Mouse (Mus musculus): ENCODE measurements around the gene Shank3. TPM values are rescaled to one million over a fixed set of nuclear protein-coding genes. Genes with fewer than 3 reads are reported as not detected.
A peak's percentile ranks its signal among the peaks of the same experiment; 100 is the strongest.

Gene Shank3
- polyA plus RNA-seq, 1 experiment from 2014 or later: 2.4 TPM

DNA sequence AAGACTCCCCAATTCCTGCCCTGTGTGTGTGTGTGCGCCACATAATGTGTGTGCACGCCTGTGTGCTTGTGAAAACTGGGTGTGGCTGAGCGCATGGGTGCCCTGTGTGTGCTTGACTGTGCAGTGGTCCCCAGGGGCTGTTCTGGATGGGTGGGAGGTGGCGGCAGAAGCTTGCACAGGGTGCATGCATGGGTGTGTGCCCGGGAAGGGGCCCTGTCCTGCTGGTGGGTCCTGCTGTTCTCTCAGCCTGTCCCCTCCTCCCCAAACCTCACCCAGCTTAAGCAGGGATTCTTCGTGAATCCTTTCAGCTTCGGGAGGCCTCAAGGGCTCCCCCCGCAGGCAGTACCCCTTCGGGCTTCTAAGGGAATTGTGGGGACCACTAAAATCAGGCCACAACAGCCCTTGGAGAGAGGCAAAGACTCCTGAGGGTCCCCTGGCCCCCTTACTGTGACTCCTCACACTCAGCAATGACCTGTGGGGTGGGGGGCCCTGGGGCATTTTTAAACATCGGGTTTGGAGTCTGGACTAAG is 59.8 kb downstream of the Shank3 start:
- Histone ChIP-seq H3K4me3 (ENCODE audit: low read depth, low read length) (no peak overlapping the region), H3K36me3 (ENCODE audit: control insufficient read depth, insufficient read depth, low read length) (no peaks in the 10 kb centered on the region), H3K27me3 (ENCODE audit: control insufficient read depth, insufficient read depth, low read length) (peaks cover 17% of the 10 kb centered on the region), H3K9ac (replicated peaks; ENCODE audit: low read depth, low read length) (no peak overlapping the region), H3K9me3 (ENCODE audit: control insufficient read depth, low read depth, low read length) (no peaks in the 10 kb centered on the region), H3K4me2 (replicated peaks; ENCODE audit: low read depth, low read length) (no peak overlapping the region), H3K27ac (ENCODE audit: low read length) (no peak overlapping the region), H3K4me1 (ENCODE audit: control insufficient read depth, insufficient read depth, low read length) (peaks cover 9% of the 10 kb centered on the region; the same call in 1 of the 2 replicates)
- ATAC-seq (ENCODE audit: insufficient number of reproducible peaks, insufficient read depth, low FRiP score, low read depth): no peak
- 47% methylated on average over 10 of the region's 10 CpGs for WGBS

DNA sequence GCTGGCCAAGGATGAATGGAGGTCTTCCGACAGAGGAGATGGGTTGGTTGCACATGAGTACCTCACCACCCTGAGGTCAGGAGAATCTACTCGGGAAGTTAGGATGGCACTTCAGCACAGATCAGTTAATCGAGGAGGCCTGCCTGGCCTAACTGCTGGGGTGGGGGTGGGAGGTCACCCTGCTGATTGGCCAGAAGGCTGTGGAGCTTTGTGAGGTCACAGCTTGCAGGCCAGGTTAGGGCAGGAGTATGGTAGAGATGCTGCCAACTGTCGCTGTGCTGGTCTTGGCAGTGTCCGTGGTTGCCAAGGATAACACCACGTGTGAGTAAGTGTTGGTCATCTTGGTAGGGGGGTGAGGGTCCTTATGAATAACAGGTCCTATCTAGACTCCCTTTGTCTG is 68.7 kb downstream of the Shank3 start, which contains the start of gene Acr:
Acr (plus strand) TSS at position 213 of the 400 bp plus-strand sequence.
- Histone ChIP-seq H3K4me3 (ENCODE audit: low read depth, low read length) (no peak within 1 kb of the TSS), H3K27me3 (ENCODE audit: control insufficient read depth, insufficient read depth, low read length) (no peaks in the 10 kb centered on the region), H3K36me3 (ENCODE audit: control insufficient read depth, insufficient read depth, low read length) (no peaks in the 10 kb centered on the region), H3K4me2 (replicated peaks; ENCODE audit: low read depth, low read length) (no peak within 1 kb of the TSS), H3K4me1 (ENCODE audit: control insufficient read depth, insufficient read depth, low read length) (no peaks in the 10 kb centered on the region), H3K9me3 (ENCODE audit: control insufficient read depth, low read depth, low read length) (no peaks in the 10 kb centered on the region), H3K9ac (replicated peaks; ENCODE audit: low read depth, low read length) (no peak within 1 kb of the TSS), H3K27ac (ENCODE audit: low read length) (no peak within 1 kb of the TSS)
- WGBS: 85% methylated on average over 6 of the region's 6 CpGs
- no peak for ATAC-seq (ENCODE audit: insufficient number of reproducible peaks, insufficient read depth, low FRiP score, low read depth)

DNA sequence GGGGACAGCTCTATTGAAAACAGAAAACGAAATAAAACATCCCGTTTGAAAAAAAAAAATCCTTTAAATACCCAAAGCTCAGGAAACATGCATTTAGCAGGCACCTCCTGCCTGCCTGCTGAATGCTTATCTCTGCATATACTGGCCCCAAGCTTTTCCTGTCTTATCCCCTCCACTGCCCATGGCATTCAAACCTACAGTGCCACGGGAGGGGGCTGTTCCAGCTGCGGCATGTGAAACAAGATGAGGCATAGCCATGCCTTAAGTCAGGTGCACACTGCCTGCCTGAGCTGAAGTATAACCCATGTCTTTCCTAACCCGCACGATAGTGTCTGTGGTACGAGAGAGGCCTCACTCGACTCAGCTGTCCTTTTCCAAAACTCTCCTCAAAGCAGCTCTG is 72.7 kb downstream of the Shank3 start:
- H3K27me3 ChIP-seq (ENCODE audit: control insufficient read depth, insufficient read depth, low read length): no peaks in the 10 kb centered on the region
- H3K4me3 ChIP-seq (ENCODE audit: low read depth, low read length): no peak overlapping the region
- 75% methylated on average over 8 of the region's 8 CpGs for WGBS
- H3K9ac ChIP-seq (replicated peaks; ENCODE audit: low read depth, low read length): no peak overlapping the region
- H3K9me3 ChIP-seq (ENCODE audit: control insufficient read depth, low read depth, low read length): no peaks in the 10 kb centered on the region
- H3K4me1 ChIP-seq (ENCODE audit: control insufficient read depth, insufficient read depth, low read length): no peaks in the 10 kb centered on the region
- no peak for ATAC-seq (ENCODE audit: insufficient number of reproducible peaks, insufficient read depth, low FRiP score, low read depth)
- H3K4me2 ChIP-seq (replicated peaks; ENCODE audit: low read depth, low read length): no peak overlapping the region
- no peaks in the 10 kb centered on the region for H3K36me3 ChIP-seq (ENCODE audit: control insufficient read depth, insufficient read depth, low read length)
- no peak overlapping the region for H3K27ac ChIP-seq (ENCODE audit: low read length)

DNA sequence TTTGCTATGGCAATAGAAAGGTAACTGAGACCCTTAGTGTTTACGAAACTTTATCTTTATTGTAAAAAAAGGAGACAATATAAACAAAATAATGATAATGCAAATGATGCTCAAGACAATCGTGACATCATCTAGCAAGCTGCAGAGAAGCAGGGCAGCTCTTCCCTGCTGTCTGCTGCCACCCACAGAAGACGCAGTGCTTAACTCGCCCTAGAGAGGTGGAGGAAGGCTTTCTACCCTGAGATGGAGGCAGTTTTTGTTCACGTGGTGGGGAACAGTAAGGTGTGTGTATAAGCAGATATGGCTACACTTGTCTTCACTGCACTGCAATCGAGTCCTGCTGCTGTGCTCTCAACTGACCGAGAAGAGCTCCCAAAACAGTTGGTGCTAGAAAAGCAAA is 83.1 kb downstream of the Shank3 start:
- Histone ChIP-seq H3K4me3 (ENCODE audit: low read depth, low read length) (no peak overlapping the region), H3K27ac (ENCODE audit: low read length) (no peak overlapping the region), H3K9ac (replicated peaks; ENCODE audit: low read depth, low read length) (no peak overlapping the region), H3K4me1 (ENCODE audit: control insufficient read depth, insufficient read depth, low read length) (no peaks in the 10 kb centered on the region), H3K4me2 (replicated peaks; ENCODE audit: low read depth, low read length) (no peak overlapping the region), H3K27me3 (ENCODE audit: control insufficient read depth, insufficient read depth, low read length) (no peaks in the 10 kb centered on the region), H3K36me3 (ENCODE audit: control insufficient read depth, insufficient read depth, low read length) (no peaks in the 10 kb centered on the region; the same call in 1 of the 2 replicates), H3K9me3 (ENCODE audit: control insufficient read depth, low read depth, low read length) (no peaks in the 10 kb centered on the region)
- no peak for ATAC-seq (ENCODE audit: insufficient number of reproducible peaks, insufficient read depth, low FRiP score, low read depth)
- 88% methylated on average over 7 of the region's 7 CpGs for WGBS

DNA sequence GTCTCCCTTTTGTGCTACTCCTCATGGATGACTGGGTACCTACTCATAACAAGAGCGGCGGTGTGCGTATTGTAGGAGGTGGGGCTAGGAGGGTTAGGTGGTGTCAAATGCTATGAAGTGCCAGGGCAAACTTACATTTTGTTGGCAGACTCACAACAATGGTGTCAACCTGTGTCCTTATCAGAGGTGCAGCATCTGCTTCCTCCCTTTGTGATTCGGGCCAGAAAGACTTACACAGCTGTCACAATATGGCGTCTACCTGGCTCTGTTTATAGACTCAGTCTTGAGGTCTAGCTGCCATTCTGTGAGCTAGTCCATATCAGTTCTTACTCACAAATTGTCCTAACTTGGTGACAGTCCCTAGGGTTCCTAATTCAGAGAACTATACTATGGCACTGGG is 85.7 kb downstream of the Shank3 start:
- no peak for ATAC-seq (ENCODE audit: insufficient number of reproducible peaks, insufficient read depth, low FRiP score, low read depth)
- H3K9ac ChIP-seq (replicated peaks; ENCODE audit: low read depth, low read length): no peak overlapping the region
- H3K4me2 ChIP-seq (replicated peaks; ENCODE audit: low read depth, low read length): no peak overlapping the region
- WGBS: 86% methylated on average over 5 of the region's 5 CpGs
- H3K4me3 ChIP-seq (ENCODE audit: low read depth, low read length): no peak overlapping the region
- H3K4me1 ChIP-seq (ENCODE audit: control insufficient read depth, insufficient read depth, low read length): no peaks in the 10 kb centered on the region
- no peak overlapping the region for H3K27ac ChIP-seq (ENCODE audit: low read length)
- H3K9me3 ChIP-seq (ENCODE audit: control insufficient read depth, low read depth, low read length): no peaks in the 10 kb centered on the region
- H3K36me3 ChIP-seq (ENCODE audit: control insufficient read depth, insufficient read depth, low read length): peaks cover 4% of the 10 kb centered on the region
- H3K27me3 ChIP-seq (ENCODE audit: control insufficient read depth, insufficient read depth, low read length): no peaks in the 10 kb centered on the region

DNA sequence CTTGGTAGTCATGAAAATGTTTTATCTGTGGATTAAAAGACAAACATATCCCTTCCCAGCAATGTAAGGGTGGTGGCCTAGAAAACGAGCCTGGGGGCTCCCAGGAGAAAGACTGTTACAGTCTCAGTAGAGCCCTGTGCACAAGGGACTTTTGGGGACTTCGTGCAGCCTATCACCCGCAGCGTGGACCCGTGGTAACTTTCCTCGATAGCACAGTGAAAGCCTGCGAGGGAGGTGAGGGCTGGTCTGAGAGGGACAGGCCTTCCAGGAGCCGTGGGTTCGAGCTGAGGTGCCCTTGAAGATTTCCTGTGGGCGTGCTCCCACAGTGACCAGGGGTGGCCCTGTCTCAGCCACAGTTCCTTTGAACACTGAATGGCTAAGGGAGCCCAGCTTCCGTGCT is 86.2 kb downstream of the Shank3 start:
- H3K4me1 ChIP-seq (ENCODE audit: control insufficient read depth, insufficient read depth, low read length): 0 out of 2 replicates have a peak, but pooled peaks cover under 1% of the 10 kb centered on the region
- no peak for ATAC-seq (ENCODE audit: insufficient number of reproducible peaks, insufficient read depth, low FRiP score, low read depth)
- 89% methylated on average over 11 of the region's 11 CpGs for WGBS
- H3K9ac ChIP-seq (replicated peaks; ENCODE audit: low read depth, low read length): no peak overlapping the region
- no peak overlapping the region for H3K4me2 ChIP-seq (replicated peaks; ENCODE audit: low read depth, low read length)
- H3K36me3 ChIP-seq (ENCODE audit: control insufficient read depth, insufficient read depth, low read length): peaks cover 4% of the 10 kb centered on the region
- no peaks in the 10 kb centered on the region for H3K27me3 ChIP-seq (ENCODE audit: control insufficient read depth, insufficient read depth, low read length)
- no peak overlapping the region for H3K4me3 ChIP-seq (ENCODE audit: low read depth, low read length)
- no peak overlapping the region for H3K27ac ChIP-seq (ENCODE audit: low read length)
- no peaks in the 10 kb centered on the region for H3K9me3 ChIP-seq (ENCODE audit: control insufficient read depth, low read depth, low read length)

DNA sequence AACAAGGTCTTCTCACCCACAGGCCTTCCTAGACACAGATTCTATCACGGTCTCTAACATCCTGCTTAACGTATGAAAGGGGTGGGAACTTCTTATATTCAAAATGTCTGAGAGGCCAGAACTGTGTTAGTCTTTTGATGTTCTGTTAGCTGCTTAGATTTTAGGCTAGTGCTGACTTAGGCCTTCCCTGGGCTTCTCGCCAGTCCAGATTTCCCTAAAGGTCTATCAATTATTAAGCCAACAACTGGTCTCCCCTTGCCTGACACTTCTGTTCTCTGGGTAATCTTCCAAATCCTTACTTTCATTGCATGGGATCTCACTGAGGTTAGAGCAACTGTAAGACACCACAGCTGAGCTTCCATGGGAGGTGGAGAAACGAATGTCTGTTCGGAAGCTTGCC is 89.7 kb downstream of the Shank3 start:
- Histone ChIP-seq H3K4me1 (ENCODE audit: control insufficient read depth, insufficient read depth, low read length) (0 out of 2 replicates have a peak, but pooled peaks cover 9% of the 10 kb centered on the region), H3K27me3 (ENCODE audit: control insufficient read depth, insufficient read depth, low read length) (no peaks in the 10 kb centered on the region), H3K36me3 (ENCODE audit: control insufficient read depth, insufficient read depth, low read length) (peaks cover 4% of the 10 kb centered on the region), H3K4me3 (ENCODE audit: low read depth, low read length) (no peak overlapping the region), H3K9me3 (ENCODE audit: control insufficient read depth, low read depth, low read length) (no peaks in the 10 kb centered on the region), H3K9ac (replicated peaks; ENCODE audit: low read depth, low read length) (no peak overlapping the region), H3K4me2 (replicated peaks; ENCODE audit: low read depth, low read length) (no peak overlapping the region), H3K27ac (ENCODE audit: low read length) (no peak overlapping the region)
- no peak for ATAC-seq (ENCODE audit: insufficient number of reproducible peaks, insufficient read depth, low FRiP score, low read depth)
- WGBS: 83% methylated on average over 5 of the region's 5 CpGs

DNA sequence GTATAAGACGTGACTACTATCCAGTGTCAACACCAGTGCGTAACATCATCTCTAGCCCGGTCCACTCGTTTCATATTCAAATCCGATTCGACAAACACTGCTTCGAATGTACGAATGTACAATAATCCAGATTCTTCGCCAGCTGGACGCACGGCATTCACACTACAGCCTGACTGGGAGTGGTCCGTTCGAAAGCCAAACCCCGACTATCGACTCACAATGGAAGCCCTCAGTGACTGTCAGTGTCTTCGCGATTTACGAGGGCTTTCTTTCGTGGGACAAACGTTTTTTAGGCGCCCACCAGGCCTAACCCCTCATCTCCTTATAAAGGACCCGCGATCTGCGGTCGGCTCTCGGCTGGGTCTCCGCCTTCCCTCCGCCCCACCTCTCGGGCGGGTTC is 91.9 kb downstream of the Shank3 start:
- ATAC-seq (ENCODE audit: insufficient number of reproducible peaks, insufficient read depth, low FRiP score, low read depth): peak; percentile 20
- peak overlapping the region; percentile 84 for H3K4me3 ChIP-seq (ENCODE audit: low read depth, low read length)
- H3K4me1 ChIP-seq (ENCODE audit: control insufficient read depth, insufficient read depth, low read length): 0 out of 2 replicates have a peak, but pooled peaks cover 9% of the 10 kb centered on the region
- H3K27me3 ChIP-seq (ENCODE audit: control insufficient read depth, insufficient read depth, low read length): no peaks in the 10 kb centered on the region
- peak overlapping the region; percentile 74 for H3K4me2 ChIP-seq (replicated peaks; ENCODE audit: low read depth, low read length)
- H3K9me3 ChIP-seq (ENCODE audit: control insufficient read depth, low read depth, low read length): no peaks in the 10 kb centered on the region
- no peak overlapping the region for H3K27ac ChIP-seq (ENCODE audit: low read length)
- under 1% methylated on average over 30 of the region's 30 CpGs for WGBS
- H3K9ac ChIP-seq (replicated peaks; ENCODE audit: low read depth, low read length): peak overlapping the region; percentile 67
- peaks cover 4% of the 10 kb centered on the region for H3K36me3 ChIP-seq (ENCODE audit: control insufficient read depth, insufficient read depth, low read length)
